Mouse (Mus musculus) MEL (cell line): ENCODE data around the gene Hsd17b13. TPM values are rescaled to one million over a fixed set of nuclear protein-coding genes. Genes with fewer than 3 reads are reported as not detected.

Experiments used
- DNase-seq: peaks from one replicate; pipeline ENCODE4 v3.0.0; 2011; ENCODE audit warnings: low read depth, low spot score
- H3K27ac ChIP-seq: 2 replicates; pipeline ENCODE4 v1.5.1; 2012; ENCODE audit warnings: low read depth, mild to moderate bottlenecking, control low read depth, low read length, moderate library complexity; ENCODE audit not compliant: control insufficient read depth
- H3K27me3 ChIP-seq, 2 experiments: fragments of 150-350 bp in 1 of 2; sonication (generic) in 1 of 2; 2 replicates each; pipeline ENCODE4 v1.6.1; 2012; ENCODE audit warnings: low read length in 2 of 2, mild to moderate bottlenecking in 2 of 2, improper control_type of control experiment in 1 of 2, moderate library complexity in 1 of 2; ENCODE audit not compliant: insufficient read depth in 2 of 2, control insufficient read depth in 1 of 2
- H3K36me3 ChIP-seq, 2 experiments: 2 replicates each; pipeline ENCODE4 v1.6.1; 2012 to 2014; ENCODE audit warnings: low read length in 2 of 2, improper control_type of control experiment in 1 of 2, inconsistent platforms in 1 of 2, mild to moderate bottlenecking in 1 of 2; ENCODE audit not compliant: insufficient read depth in 2 of 2, control insufficient read depth in 1 of 2
- H3K4me1 ChIP-seq, 2 experiments: fragments of 150-350 bp in 1 of 2; sonication (generic) in 1 of 2; 2 replicates each; pipeline ENCODE4 v1.6.1; 2012; ENCODE audit warnings: low read length in 2 of 2, improper control_type of control experiment in 1 of 2, mild to moderate bottlenecking in 1 of 2; ENCODE audit not compliant: insufficient read depth in 2 of 2, control insufficient read depth in 1 of 2
- H3K4me3 ChIP-seq, 2 experiments: fragments of 150-350 bp in 1 of 2; sonication (generic) in 1 of 2; 2 replicates each; pipeline ENCODE4 v1.5.1; 2012; ENCODE audit warnings: low read depth in 2 of 2, low read length in 2 of 2, mild to moderate bottlenecking in 2 of 2, moderate library complexity in 2 of 2, control low read depth in 1 of 2, improper control_type of control experiment in 1 of 2; ENCODE audit not compliant: control insufficient read depth in 1 of 2, insufficient read depth in 1 of 2
- H3K79me2 ChIP-seq: 2 replicates; pipeline ENCODE4 v1.6.1; 2012; ENCODE audit warnings: mild to moderate bottlenecking, low read length, moderate library complexity; ENCODE audit not compliant: control insufficient read depth, poor library complexity, insufficient read depth
- H3K9ac ChIP-seq: 2 replicates; pipeline ENCODE4 v1.6.1; 2012; ENCODE audit warnings: low read depth, mild to moderate bottlenecking, control low read depth, low read length, moderate library complexity; ENCODE audit not compliant: control insufficient read depth, poor library complexity, severe bottlenecking
- H3K9me3 ChIP-seq: fragments of 150-350 bp; sonication (generic); replicated peaks from 2 replicates; pipeline ENCODE4 v1.6.1; 2012; ENCODE audit warnings: mild to moderate bottlenecking, low read length, improper control_type of control experiment, moderate library complexity; ENCODE audit not compliant: insufficient read depth
- CHD2 ChIP-seq: IDR thresholded peaks from 2 replicates; pipeline ENCODE4 v1.6.1; 2011; ENCODE audit warnings: low read length, improper control_type of control experiment
- CTCF ChIP-seq, 3 experiments: IDR thresholded peaks in 2 of 3; conservative IDR thresholded peaks in 1 of 3; 2 replicates each; pipeline ENCODE4 v1.5.1; 2011 to 2012; ENCODE audit warnings: low read length in 3 of 3, low read depth in 2 of 3, mild to moderate bottlenecking in 2 of 3, improper control_type of control experiment in 1 of 3, inconsistent platforms in 1 of 3, mixed read lengths in 1 of 3, moderate library complexity in 1 of 3; ENCODE audit not compliant: control insufficient read depth in 1 of 3, insufficient read depth in 1 of 3, poor library complexity in 1 of 3, severe bottlenecking in 1 of 3
- JUND ChIP-seq: IDR thresholded peaks from 2 replicates; pipeline ENCODE4 v1.6.1; 2011; ENCODE audit warnings: low read depth, mild to moderate bottlenecking, improper control_type of control experiment, low read length
- MAX ChIP-seq: IDR thresholded peaks from 2 replicates; pipeline ENCODE4 v1.6.1; 2011; ENCODE audit warnings: low read length, improper control_type of control experiment
- POLR2AphosphoS5 ChIP-seq: IDR thresholded peaks from 2 replicates; pipeline ENCODE4 v1.6.1; 2012; ENCODE audit warnings: low read depth, borderline replicate concordance, mild to moderate bottlenecking, inconsistent platforms, low read length, moderate library complexity, mixed read lengths
- RAD21 ChIP-seq: IDR thresholded peaks from 2 replicates; pipeline ENCODE4 v1.6.1; 2011; ENCODE audit warnings: mild to moderate bottlenecking, low read depth, low read length, improper control_type of control experiment
- RCOR1 ChIP-seq: IDR thresholded peaks from 2 replicates; pipeline ENCODE4 v1.6.1; 2012; ENCODE audit warnings: low read depth, mild to moderate bottlenecking, inconsistent platforms, low read length, improper control_type of control experiment
- SMC3 ChIP-seq: IDR thresholded peaks from 2 replicates; pipeline ENCODE4 v1.6.1; 2011; ENCODE audit warnings: low read depth, low read length, improper control_type of control experiment
- TAL1 ChIP-seq: IDR thresholded peaks from 2 replicates; pipeline ENCODE4 v1.6.1; 2012; ENCODE audit warnings: mild to moderate bottlenecking, inconsistent platforms, low read length, moderate library complexity, mixed read lengths
- TBP ChIP-seq: IDR thresholded peaks from 2 replicates; pipeline ENCODE4 v1.8.0; 2011; ENCODE audit warnings: low read depth, low read length, improper control_type of control experiment
- USF1 ChIP-seq: IDR thresholded peaks from 2 replicates; pipeline ENCODE4 v1.6.1; 2014; ENCODE audit warnings: low read depth, mild to moderate bottlenecking, inconsistent platforms, low read length, improper control_type of control experiment, moderate library complexity
- ZC3H11A ChIP-seq: IDR thresholded peaks from 2 replicates; pipeline ENCODE4 v1.6.1; 2012; ENCODE audit warnings: low read depth, mild to moderate bottlenecking, inconsistent platforms, low read length, improper control_type of control experiment
- polyA plus RNA-seq, 2 experiments: library from polyadenylated mRNA; stranded (reverse) in 1 of 2; unstranded in 1 of 2; fragments of >175 nt in 1 of 2; fragments of >200 nt in 1 of 2; gene quantifications; 2 replicates each; pipeline versions ENCODE4 v1.2.1 to v1.2.4; 2012; ENCODE audit warnings: low replicate concordance in 2 of 2, low read depth in 1 of 2; ENCODE audit not compliant: insufficient read length in 2 of 2, insufficient read depth in 1 of 2, missing spikeins in 1 of 2
- total RNA-seq: library from RNA; depleted of rRNA; stranded (reverse); fragments of 300-350 nt; gene quantifications from 2 replicates; pipeline ENCODE4 v1.2.3, GENCODE M21; 2012

The Hsd17b13 gene
- total and polyA plus RNA-seq, 3 experiments, result 0.08 TPM; not detected in 2

DNA sequence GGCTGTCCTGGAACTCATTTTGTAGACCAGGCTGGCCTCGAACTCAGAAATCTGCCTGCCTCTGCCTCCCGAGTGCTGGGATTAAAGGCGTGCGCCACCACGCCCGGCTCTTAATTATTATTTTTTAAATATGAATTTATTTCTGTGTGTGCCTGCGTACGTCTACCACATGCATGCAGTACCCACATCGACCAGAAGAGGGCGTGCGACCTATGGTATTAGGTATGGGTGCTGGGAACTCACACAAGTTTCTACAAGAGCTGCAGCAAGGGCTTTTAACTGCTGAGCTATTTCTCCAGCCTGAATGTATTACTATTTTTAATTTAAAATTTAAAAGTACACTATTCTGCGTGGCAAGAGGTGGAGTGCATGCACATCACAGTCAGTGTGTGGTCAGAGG is 50.8 kb downstream of the Hsd17b13 start:
- H3K36me3 ChIP-seq, result peaks cover 0 to 8% of the 10 kb centered on the region in 2 experiments; a peak in 2 of 4 replicates
- peak overlapping the region; percentile 27 for H3K9ac ChIP-seq
- H3K4me3 ChIP-seq, result peak overlapping the region; percentile 23 to 26; a peak in 2 of 4 replicates
- peaks cover 0 to 5% of the 10 kb centered on the region in 2 experiments; a peak in 3 of 4 replicates for H3K4me1 ChIP-seq
- no peaks in the 10 kb centered on the region for H3K9me3 ChIP-seq
- peak; percentile 85 for DNase-seq
- H3K27ac ChIP-seq, result no peak overlapping the region
- H3K27me3 ChIP-seq, result no peaks in the 10 kb centered on the region
- TF ChIP-seq TBP (0 out of 2 replicates have a peak, but pooled peaks have one; percentile 25), MAX (no peak), RAD21 (peak; percentile 7), SMC3 (peak; percentile 45), CTCF (IDR thresholded peaks at IDR 0.05 in 2 of 3, conservative IDR thresholded peaks at IDR 0.05 in 1 of 3; ENCODE audit: control insufficient read depth in 1 of 3, insufficient read depth in 1 of 3, low read depth in 2 of 3, low read length in 3 of 3, poor library complexity in 1 of 3, severe bottlenecking in 1 of 3) (peak; percentile 68 to 79 (median 73))
- TF ChIP-seq, all 39 proteins: peak for 4
- H3K79me2 ChIP-seq, result no peaks in the 10 kb centered on the region

DNA sequence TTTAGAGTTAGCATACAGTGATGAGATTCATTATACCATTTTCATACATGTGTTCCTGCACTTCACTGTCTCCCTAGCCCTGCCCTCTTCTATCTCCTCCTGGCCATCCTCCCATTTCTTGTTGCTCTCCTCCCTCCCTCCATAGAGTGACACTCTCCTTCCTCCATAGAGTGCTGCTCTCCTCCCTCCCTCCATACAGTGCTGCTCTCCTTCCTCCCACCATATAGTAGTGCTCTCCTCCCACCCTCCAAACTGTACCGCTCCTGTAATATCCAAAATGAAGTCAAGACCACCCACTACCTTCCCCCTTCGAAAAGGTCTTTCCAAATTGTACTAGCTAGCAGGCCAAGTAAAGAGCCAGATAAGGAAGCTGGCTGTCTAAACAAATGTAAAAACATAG is 53.5 kb downstream of the Hsd17b13 start:
- no peak for TF ChIP-seq SMC3
- TF ChIP-seq CHD2, result no peak
- TF ChIP-seq ZC3H11A, result no peak
- no peak for TF ChIP-seq POLR2AphosphoS5
- no peak for TF ChIP-seq TAL1
- no peak for TF ChIP-seq JUND
- no peak for TF ChIP-seq RAD21
- Histone ChIP-seq H3K9me3 (no peaks in the 10 kb centered on the region), H3K4me1 (peaks cover 0 to 19% of the 10 kb centered on the region in 2 experiments), H3K27ac (no peak overlapping the region), H3K36me3 (peaks cover 0 to 21% of the 10 kb centered on the region in 2 experiments; a peak in 2 of 4 replicates), H3K27me3 (no peaks in the 10 kb centered on the region), H3K9ac (no peak overlapping the region), H3K79me2 (no peaks in the 10 kb centered on the region), H3K4me3 (no peak overlapping the region)
- peak; percentile 21 for DNase-seq

DNA sequence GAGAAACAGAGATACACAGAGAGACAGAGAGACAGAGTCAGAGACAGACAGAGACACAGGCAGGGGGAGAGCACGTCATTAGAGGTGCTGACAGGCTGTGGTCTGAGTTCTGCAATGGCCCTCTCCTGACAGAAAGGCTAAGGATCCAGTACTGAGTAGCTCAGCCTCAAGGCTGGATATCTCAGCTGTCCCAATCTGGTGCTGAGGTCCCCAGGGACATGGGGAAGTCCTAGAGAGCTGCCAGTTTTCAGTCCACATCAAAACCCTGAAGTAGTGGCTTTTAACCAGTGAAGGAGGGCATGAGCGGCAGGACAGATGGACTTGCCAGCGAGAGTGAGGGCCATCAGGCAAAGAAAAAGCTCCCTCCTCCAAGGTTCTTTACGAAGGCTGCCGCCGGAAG is 54.1 kb downstream of the Hsd17b13 start:
- no peaks in the 10 kb centered on the region for H3K27me3 ChIP-seq
- H3K9me3 ChIP-seq, result no peaks in the 10 kb centered on the region
- TF ChIP-seq USF1 (no peak), RCOR1 (no peak)
- DNase-seq, result no peak
- no peak overlapping the region for H3K27ac ChIP-seq
- H3K4me3 ChIP-seq, result no peak overlapping the region
- peaks cover 0 to 20% of the 10 kb centered on the region in 2 experiments; a peak in 2 of 4 replicates for H3K36me3 ChIP-seq
- peaks cover 0 to 20% of the 10 kb centered on the region in 2 experiments for H3K4me1 ChIP-seq
- H3K9ac ChIP-seq, result no peak overlapping the region
- H3K79me2 ChIP-seq, result no peaks in the 10 kb centered on the region
